Mouse (Mus musculus) testis, postnatal 14 days (tissue): ENCODE measurements around the gene Vax2.

Experiments used
- DNase-seq: peaks from one replicate; pipeline ENCODE4 v3.0.0; 2021; ENCODE audit warnings: low spot score

Vax2 gene

GRCm38 (mm10) chr6:83711067-83711675 lies at the start of gene Vax2:
Vax2 (plus strand) TSS chr6:83711264.
- DNase-seq: peak; percentile 86

- DNase-seq: no peak
Measured at GRCm38 (mm10) chr6:83665009-83665408, 46.1 kb upstream of the Vax2 start.

DNA sequence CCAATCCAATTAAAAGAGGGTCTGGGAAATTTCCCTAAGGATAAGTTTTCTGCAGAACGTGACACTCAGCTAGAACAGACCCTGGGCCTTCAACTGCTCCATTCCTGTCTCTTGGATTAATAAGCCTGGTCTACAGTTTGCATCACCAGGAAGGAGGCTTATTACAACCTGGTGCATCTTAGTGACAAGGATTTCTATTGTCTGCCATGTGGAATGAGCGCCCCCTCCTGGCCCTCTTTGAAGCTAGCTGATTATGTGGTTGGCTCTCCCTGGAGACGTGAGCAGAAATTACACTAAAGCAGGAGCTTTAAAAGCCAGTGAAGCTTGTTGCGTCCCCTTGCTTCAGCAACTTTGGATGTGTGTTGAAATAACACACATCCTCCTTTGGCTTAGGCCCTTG lies 37.7 kb upstream of the Vax2 start:
- DNase-seq: peak; percentile 35

DNA sequence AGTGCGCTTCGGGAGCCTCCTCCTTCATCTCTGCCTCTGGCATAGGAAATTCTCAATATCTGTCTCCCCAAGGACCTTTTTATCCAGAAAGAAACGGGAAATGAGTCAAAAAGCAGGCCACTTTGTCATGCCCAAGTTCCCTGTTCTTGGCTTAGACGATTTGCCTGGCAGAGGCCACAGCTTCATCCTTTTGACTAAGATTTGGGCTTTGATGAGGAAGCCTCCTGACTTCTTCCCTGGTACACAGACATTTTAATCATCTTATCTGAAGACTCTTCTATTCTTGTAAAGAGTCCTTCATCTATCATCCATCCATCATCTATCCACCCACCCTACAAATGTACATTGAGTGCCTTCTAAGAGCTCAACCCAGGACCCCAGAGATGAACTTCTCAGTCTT lies 33.3 kb upstream of the Vax2 start, which contains the start of gene Cd207:
Cd207 (minus strand) TSS at position 101 of the 400 bp plus-strand sequence.
- no peak for DNase-seq

GRCm38 (mm10) chr6:83689374-83689773 lies 21.7 kb upstream of the Vax2 start:
- no peak for DNase-seq

- peak; percentile 28 for DNase-seq
Measured at GRCm38 (mm10) chr6:83690277-83690676, 20.8 kb upstream of the Vax2 start.

DNA sequence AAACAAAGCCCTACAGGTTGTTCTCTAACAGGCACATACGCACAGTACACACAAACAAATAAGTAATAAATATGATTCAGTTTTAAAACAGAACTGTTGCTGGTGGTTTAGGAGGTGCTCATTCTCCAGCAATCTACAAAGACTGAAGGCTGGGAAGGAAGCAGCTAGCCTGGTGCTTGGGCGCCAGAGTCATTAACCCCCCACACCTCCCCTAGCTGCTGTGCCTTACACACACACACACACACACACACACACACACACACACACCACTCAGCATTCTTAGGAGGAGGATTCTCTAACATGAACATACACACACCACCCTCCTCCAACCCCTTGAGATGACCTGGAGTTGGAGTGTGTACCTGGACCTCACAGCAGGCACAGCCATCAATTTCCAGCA lies 20.1 kb upstream of the Vax2 start:
- no peak for DNase-seq

- DNase-seq: no peak
Measured at GRCm38 (mm10) chr6:83692962-83693361, 18.1 kb upstream of the Vax2 start.

DNA sequence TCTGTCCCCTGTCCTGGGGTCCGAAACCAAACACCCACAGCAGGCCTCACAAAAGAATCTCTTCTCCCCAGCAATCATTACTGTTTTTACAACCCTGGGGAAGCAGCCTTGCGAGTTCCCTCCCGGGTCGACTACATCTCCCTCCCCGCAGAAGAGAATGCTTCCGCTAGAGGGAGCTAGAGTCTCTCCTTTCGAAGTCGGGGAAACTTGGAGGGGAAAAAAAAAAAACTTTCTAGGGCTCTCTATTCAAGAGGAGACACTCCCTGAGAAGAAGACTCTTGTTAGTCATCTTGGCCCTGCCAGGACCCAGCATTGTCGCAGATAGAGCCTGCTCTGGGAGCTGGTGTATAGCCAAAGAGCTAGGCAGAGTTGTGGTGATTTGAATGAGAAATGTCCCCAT lies 17.2 kb upstream of the Vax2 start:
- DNase-seq: peak; percentile 51

GRCm38 (mm10) chr6:83695731-83696130 lies 15.3 kb upstream of the Vax2 start:
- DNase-seq: no peak

GRCm38 (mm10) chr6:83696684-83697083 lies 14.4 kb upstream of the Vax2 start:
- no peak for DNase-seq

DNA sequence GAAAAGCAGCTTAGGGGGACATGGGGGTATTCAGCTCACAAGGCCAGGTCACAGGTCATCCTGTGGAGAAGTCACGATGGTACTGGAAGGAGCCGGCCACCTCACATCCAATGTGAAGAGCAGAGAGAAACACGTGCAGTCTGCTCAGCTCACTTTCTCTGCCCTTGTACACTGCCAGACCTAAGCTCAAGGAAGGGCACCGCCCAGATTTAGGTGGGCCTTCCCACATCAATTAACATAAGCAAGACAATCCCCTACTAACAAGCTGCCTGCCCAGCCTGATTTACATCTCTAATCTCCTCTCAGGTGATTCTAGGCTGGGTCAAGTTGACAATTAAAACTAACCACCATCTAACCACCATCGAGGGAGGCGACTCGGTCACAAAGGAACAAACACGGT lies 13.1 kb upstream of the Vax2 start:
- no peak for DNase-seq

- no peak for DNase-seq
Measured at GRCm38 (mm10) chr6:83699971-83700370, 11.1 kb upstream of the Vax2 start.

GRCm38 (mm10) chr6:83701001-83701400 lies 10.1 kb upstream of the Vax2 start:
- DNase-seq: no peak

DNA sequence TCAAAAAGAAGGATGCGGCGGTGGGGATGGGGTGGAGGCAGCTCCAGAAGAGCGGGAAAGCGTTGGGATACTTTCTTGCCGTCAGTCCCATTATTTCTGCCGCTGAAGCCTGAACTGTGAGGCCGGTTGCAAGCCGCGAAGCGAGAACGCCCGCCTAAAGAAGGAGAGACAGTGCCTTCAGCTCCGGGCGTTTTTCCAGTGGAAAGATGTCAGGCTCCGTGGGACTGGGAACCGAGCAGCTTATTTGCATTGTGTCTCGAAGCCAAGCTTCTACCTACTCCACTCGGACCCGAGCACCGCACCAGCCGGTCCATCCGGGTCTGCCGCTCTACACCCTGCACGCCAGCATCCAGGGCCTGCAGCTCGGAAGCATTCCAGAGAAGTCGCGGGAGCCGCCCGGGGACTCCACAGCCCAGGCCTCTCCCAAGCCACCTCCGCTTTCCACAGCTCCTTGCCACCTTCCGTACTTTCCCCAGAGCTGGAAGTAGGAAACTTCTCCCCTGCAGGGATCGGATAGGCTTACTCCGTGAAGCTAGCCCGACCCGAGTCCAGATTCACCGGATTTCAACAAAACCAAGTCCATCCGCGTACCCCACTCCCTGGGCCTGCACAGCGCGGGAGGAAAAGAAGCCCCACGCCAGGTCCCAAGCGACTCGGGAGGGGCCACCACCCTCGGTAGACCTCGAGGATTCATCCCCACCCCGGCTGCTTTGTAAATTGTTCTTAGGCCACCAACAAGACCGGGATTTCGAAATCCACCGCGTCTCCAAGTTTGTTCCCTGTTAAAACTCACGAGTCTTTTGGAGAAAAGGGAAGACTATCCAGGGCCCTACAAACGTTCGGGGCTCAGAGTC lies 8.7 kb upstream of the Vax2 start:
- DNase-seq: peak; percentile 31

DNA sequence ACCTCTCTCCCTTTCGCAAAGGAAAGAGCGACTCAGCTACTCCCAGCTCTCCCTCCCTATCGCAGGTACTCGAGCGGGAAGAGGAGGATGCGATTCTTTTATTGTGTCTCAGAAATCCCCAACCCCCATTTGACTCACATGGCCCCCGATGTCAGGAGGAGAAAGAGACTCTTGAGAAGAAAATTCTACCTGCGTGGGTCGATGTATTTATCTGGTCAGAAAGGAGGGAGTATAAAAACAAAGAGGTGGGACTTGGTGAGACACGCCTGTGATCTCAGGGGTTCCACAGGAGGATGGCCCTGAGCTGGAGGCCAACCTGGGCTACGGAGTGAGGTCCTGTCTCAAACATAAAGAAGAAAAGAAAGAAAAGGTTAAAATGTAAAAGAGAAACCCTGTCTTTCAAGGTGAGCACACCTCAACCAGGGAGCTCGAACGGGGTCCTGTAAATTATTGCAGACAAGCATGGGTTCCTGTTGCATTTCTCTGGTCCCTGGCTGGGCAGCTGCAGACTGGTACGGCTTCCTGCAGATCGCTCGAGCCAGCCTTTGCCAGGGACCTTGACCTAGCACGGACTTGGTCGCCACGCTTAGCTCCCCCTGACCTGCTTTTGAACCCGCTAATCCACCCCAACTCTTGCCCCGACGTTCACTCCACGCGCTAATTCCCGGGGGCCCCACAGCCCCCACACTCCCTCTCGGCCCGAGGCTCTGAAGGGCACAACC lies 7.9 kb upstream of the Vax2 start:
- no peak for DNase-seq

GRCm38 (mm10) chr6:83703722-83704078 lies 7.4 kb upstream of the Vax2 start:
- DNase-seq: no peak

DNA sequence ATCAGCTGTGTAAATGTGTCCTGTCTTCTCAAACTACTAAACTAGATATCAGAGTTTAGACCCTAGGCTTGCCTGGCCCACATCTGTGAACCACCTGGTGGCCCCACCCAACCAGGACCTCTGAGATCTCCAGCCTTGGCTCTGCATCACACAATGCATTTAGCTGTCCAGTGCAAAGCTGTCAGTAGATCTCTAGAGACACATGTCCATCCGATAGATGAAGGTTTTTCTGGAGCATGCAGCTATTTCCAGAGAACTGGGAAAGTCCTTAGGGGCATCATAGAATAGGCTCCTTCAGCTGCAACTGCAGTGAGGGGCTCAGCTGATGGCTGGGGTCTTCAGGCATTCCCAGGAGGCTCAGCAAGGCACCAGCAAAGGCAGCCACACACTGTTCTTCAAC lies 6.8 kb upstream of the Vax2 start:
- DNase-seq: no peak

GRCm38 (mm10) chr6:83704701-83705100 lies 6.4 kb upstream of the Vax2 start:
- DNase-seq: no peak

DNA sequence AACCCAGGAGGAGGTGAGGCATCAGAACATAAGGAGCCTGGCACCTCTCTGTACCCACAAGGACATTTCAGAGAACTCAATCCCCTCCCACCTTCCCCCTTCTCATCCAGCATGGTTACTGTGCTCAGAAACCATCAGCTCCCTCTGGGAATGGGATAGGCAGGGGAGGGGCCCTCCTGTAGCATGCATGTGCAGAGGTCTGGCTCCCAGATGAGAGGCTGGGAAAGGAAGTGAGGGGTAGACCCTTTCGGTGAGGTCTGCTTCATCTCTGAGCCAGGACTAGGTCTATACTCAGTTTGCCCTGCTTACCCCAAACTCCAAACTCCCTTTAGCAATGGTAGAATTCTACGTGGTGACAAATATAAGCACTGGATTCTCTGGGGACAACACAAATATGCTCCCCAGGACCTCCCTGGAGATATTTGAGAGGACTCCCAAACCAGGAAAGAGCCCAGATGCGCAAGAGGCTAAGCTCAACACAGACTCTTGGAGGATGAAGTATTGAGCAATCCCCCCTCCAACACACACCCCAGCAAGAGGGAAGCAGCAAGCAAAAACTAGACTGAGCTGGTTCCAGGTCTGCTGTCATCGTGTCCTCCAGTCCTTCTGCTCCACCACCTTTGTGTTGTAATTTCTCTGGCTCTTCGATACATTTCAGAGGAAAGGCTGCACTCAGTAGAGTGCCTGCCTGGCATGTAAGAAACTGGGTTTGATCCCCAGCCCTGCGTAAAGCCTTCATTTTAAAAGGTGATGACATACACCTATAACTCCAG lies 3.1 kb upstream of the Vax2 start:
- DNase-seq: no peak

- DNase-seq: no peak
Measured at GRCm38 (mm10) chr6:83710361-83711066, 550 bp upstream of the Vax2 start.
